Mouse (Mus musculus): ENCODE measurements around the gene Prune2. TPM values are rescaled to one million over a fixed set of nuclear protein-coding genes. Genes with fewer than 3 reads are reported as not detected.

The Prune2 gene
- total RNA-seq, 2 experiments from 2014 or later = 41.3 to 41.6 TPM

DNA sequence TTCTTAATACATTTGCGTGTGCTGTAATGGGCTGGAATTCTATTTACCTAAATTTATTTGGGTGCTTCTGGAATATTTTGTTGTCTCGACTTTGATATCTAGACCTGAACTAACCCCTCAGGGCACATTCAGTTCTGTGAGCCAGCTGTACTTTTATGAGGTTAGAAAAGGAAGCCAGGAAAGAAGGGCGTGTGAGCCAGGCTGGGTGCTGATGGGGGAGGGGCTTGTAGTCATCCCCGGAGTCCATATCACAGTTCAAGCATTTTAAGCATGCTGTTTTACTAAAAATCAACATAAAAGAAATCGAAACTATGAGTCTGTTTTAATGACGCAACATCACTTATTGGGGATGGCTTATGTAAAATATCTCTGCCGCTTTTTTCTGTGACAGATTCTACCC lies 42.0 kb downstream of the Prune2 start:
- no peak for DNase-seq (ENCODE audit: low spot score in 2 of 2)

DNA sequence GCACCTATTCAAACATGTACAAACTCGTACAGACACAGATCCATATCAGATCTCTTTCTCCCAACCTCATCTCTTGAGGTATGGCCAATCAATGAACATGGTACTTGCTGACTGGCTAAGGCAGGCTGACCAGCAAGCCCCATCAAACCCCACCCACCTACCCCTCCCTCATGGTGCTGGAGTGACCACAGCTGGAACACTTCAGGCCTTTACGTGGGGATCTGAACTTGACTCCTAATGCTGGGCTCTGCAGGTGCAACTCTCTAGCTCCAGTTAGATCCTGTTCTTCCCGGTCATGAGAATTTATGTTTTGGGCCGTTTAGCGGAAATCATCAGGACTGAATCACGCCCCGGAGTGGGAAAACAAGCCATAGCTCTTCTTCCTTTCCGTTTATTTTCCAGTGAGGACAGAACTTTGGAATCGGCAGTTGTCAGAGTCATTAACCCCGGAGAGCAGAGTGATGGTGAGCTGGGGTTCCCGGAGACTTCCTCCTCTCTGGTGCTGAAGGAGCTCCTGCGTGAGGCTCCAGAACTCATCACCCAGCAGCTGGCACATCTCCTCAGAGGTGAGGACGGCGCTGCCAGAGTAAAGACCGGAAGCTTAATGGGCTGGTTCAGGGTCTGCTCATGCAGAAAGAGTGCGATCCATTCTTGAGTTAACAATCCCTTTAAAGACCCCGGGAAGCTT lies 50.4 kb downstream of the Prune2 start:
- no peak for DNase-seq (ENCODE audit: low spot score in 2 of 2)

DNA sequence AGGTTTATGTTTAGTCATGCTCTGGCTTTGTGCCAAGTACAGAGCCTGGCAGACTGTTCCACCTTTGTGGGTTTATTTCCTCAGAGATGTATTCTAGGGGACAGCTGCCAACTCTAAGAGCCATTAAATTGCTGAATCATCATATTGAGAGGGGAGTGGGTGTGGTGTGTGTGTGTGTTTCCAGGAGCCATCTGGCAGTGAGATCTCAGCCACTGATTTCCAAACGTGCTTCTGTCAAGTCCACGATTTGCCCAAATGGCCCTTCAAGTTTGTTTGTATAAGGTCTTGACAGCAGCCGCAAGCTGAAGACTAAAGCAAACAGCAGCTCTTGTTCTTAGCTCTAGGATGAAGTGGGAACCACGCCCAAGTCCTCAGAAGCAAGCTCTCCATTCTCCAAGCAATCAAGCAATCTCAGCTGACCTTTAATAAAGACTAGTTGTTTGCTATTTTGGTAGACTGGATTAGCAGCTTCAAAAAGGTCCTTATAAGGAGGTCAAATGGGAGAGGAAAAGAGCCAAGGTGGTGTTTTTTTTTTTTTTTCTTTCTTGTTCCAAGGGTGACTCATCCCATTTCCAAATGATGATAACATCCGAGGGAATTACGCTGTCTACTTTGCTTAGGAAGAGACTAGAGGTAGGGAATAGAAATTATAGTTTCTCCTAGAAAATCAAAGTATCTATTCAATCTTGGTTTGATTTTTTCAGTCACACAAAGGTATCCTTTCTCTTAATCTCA lies 55.5 kb downstream of the Prune2 start:
- peak; percentile 12 to 15 for DNase-seq (ENCODE audit: low spot score in 2 of 2)

- DNase-seq (ENCODE audit: low spot score in 2 of 2) = no peak
Observed at GRCm38 (mm10) chr19:17013085-17013484, 57.2 kb downstream of the Prune2 start.

DNA sequence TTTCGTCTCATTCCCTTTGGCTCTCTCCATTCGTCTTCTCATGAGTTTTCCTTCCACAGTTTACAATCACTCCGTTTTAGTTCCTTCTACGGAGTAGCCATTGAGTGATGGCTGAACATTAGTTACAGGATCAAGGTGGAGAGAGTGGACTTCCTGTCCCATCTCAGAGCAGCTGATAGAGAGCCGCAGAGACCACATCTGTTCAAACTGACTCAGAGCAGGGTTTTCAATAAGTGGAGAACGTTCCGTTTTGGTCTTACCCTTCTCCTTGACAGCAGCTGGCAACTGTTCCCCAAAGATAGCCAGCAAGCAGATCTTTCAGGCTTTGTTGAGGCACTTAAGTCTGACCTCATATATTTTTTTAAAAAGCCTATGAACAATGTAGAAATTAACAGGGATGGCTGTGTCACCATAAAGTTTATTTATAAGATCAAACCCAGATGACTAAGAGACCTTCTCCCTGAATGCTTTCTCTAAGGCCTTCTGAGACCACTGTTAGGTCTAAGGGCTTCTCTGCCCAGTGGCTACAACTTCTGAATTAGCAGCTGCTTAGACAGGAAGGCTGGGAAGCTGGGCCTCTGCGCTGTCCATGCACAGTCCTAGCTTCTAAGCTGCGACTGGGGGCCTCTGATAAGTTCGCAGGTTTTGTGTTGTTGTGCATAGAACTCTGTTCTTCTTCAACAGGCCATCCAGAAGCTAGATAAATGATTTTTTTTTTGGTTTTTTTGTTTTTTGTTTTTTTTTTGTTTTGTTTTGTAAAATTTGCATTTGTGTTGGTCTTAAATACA lies 58.6 kb downstream of the Prune2 start:
- DNase-seq (ENCODE audit: low spot score in 2 of 2) = no peak

DNA sequence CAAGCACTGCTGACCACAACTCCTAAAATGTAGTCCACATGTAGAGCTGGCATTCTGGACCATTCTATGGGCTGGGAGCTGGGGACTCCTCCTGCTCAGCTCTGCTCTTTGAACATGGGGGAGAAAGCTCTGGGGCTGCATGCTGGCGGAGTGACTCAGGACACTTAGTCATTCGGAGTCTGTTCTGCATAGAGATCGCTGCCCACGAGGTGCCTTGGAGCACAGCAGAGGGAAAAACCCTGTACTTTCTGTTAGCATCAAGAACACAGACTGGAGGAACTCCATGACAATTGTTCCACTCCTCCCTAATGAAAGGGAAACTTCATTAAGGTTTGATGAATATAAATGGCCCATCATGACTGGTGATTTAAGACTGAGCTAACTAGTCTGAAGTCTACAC lies 68.8 kb downstream of the Prune2 start:
- DNase-seq (ENCODE audit: low spot score in 2 of 2) = no peak

DNA sequence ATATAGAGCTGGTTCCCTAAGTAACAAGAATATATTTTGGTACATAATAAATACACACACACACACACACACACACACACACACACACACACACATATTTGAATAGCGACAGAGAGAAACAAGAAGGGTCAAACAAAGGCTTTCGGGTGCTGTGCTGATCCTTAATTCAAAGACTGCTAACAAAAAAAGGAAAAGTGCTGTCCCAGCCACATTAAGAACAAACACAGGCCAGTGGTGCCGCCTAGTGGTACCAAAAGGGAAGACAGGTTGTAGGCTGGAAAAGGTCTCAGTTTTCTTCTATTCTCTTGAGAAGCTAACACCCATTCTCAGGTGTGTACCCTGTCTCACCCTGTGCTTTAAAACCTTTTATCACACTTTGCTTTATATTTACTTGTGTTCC lies 74.4 kb downstream of the Prune2 start:
- peak; percentile 76 to 80 for DNase-seq (ENCODE audit: low spot score in 2 of 2)

DNA sequence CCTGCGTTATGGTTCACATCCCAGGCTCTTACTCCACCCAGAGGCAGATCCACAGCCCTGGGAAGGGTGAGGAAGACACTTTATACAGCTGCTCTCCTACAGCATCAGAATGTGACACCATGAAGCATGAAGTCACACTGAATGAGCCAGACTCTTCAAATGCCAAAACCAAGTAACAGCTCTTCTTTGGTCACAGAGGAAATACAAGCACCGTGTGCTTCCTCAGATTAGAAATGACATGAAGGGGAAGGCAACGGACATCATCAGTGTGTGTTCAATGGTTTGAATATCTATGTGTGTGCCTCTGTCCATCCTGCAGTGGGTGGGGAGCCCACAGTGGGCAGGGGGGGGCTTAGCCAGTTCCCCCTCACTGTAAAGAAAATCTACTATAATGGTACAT lies 76.4 kb downstream of the Prune2 start:
- DNase-seq (ENCODE audit: low spot score in 2 of 2) = no peak

DNA sequence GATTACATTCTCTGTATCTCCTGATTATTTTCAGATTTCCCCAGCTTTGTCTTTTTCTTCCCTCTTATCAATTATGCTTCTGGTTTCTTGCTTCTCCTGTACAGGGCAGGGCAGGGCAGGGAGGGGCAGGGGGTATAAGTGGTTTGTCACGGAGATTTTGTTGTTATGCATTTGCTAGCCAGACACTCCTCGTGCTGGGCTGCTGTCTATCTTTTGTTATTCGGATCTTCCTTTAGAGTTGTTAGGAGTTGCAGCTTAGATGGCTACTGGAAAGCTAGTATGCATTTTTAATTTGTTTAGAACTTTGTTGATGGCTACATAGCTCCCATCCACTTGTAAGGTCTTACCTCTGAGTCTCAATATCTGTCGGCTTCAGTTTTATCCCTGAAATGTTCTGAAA lies 91.0 kb downstream of the Prune2 start:
- DNase-seq (ENCODE audit: low spot score in 2 of 2) = no peak

DNA sequence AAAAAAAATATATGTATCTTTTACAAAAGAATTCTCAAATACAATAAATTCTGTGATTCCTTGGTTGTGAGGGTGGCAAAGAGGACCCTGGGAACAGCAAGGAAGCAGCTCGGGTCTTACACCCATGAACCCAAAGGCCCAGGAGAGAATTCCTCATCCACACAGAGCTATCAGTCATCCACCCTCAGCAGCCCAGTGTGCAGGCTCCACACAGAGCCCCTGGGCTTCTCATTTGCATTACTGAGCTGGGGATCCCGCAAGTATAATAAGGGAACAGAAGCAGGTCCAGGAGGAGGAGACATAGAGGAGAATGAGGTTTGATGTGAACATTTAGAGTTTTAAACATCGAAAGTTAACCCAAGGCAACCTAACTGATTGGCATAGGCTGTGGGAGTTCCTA lies 100.0 kb downstream of the Prune2 start:
- DNase-seq (ENCODE audit: low spot score in 2 of 2) = no peak

DNA sequence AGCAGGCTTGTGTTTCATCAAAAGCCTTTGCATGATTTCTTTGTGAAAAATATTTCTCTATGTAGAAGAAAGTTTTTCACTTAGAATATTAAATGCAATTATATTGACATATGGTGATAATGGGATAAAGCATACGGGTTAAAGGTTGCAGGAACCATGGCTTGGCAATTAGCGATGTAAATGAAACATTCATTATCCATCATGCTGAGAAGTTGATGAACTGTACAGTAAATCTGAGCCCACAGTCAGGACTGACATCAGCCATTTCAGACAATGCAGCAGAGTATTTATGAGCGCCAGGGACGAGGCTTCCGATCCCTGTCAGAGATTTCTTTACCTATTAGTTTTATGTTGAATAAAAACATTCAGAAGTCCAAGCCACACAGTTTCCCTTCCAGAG lies 104.2 kb downstream of the Prune2 start:
- no peak for DNase-seq (ENCODE audit: low spot score in 2 of 2)

GRCm38 (mm10) chr19:17064421-17064820 lies 108.5 kb downstream of the Prune2 start:
- DNase-seq (ENCODE audit: low spot score in 2 of 2) = no peak

DNA sequence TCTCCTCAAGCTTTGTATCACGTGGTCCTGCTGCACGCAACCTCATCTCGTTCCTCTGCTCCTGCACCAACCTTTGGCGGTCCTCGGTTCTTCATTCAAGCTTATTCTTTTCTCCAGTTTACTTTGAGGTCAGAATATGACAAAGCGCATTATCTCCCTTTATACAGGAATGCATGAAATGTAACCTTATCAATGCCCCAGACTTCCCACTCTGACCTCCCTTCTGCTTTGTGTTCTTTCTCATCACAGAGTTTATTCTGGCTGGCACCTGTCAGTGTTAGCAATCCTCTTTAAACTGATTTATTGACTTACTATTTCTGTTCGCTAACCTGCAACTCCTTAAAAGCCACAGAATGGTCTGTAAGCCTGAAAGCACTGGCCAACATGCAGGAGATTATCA lies 113.1 kb downstream of the Prune2 start:
- no peak for DNase-seq (ENCODE audit: low spot score in 2 of 2)

DNA sequence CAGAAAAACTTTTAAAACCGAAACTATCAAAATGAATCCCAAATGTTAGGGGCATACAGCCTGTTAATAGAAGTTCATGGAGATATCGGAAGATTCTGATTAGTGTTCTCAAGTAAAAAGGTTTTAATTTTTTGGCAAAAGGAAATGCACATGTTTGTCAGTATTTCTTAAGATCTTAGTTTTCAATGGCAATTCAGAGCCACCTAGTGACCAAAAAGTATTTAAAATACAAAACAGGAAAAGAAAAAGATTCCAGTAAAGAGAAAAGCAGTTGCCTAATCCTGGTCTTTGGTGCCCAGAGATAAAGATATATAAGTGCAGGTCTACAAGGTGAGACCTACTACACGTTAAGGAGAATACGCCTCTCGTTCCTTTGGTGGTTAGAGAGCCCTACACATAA lies 115.3 kb downstream of the Prune2 start:
- DNase-seq (ENCODE audit: low spot score in 2 of 2) = no peak

DNA sequence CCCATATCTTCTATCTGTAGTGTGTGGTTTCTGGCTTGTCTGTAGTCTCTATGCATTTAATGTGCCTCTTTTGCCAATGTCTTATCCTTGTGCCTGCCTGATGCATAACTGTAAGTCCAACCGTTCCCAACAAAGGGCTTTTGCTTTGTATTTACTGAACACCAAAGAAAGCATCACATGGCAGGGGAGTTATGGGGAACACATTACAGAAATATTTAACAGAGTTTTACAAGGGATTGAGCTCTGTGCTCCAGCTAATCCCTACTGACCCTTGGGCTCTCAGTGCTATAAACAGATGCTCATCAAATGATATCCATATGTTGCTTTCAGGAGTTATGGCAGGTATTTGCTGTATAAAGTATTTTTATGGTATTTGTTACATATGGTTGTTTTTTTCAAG lies 116.3 kb downstream of the Prune2 start:
- DNase-seq (ENCODE audit: low spot score in 2 of 2) = no peak

DNA sequence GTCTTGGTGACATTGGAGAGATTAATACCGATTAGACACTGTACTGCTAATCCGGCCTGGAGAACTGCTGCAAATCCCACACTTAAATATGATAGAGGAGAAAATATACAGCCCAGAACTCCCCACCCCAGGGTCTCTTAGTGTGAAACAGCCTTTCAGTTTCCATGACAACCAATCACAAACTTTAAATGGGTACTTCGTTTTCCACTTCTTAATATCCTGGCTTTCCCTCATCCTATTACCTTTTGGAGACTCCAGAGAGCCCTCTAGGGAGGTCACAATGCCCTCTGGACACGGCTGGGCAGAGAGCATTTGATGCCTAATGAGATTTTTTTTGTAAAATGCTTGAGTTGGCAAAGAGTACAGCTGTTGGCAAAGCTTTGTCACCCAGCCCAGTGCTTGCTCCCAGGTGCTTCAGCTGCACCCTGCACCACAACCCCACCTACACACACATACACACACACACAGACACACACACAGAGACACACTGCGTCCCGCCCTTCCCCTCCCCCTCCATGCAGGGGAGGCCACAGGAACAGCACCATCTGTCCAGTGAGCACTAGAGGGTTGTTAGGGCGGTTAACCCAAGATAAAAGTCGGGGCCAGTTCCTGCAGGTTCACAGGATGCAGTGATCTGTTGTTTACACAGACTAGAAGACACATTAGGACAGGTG lies 122.9 kb downstream of the Prune2 start:
- DNase-seq (ENCODE audit: low spot score in 2 of 2) = no peak

- no peak for DNase-seq (ENCODE audit: low spot score in 2 of 2)
Observed at GRCm38 (mm10) chr19:17081382-17081781, 125.5 kb downstream of the Prune2 start.

DNA sequence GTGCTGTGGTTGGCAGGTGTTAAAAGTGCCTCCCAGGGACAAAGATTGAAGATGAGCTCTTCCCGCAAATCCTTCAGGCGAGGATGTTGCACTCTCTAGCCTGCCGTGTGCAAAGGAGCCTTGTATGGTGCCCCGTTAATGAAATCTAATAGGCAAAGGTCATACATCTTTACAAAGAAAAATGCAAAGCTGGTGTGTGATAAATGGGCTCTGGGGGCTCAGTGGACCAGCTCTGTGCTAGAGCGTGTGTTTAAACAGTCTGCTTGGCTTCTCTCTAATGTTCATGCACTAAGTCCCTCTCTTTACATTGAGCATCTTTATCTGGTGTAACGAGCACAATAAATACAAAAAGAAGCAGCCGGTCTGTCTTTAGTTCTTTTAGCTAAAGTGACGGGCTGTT lies 138.1 kb downstream of the Prune2 start:
- DNase-seq (ENCODE audit: low spot score in 2 of 2) = no peak

GRCm38 (mm10) chr19:17096338-17096737 lies 140.4 kb downstream of the Prune2 start:
- DNase-seq (ENCODE audit: low spot score in 2 of 2) = no peak

GRCm38 (mm10) chr19:17097210-17097609 lies 141.3 kb downstream of the Prune2 start:
- DNase-seq (ENCODE audit: low spot score in 2 of 2) = no peak

GRCm38 (mm10) chr19:17108782-17109181 lies 152.9 kb downstream of the Prune2 start:
- no peak for DNase-seq (ENCODE audit: low spot score in 2 of 2)
